Mouse (Mus musculus) C2C12 (cell line): ENCODE results near the gene Rad50. TPM values are rescaled to one million over a fixed set of nuclear protein-coding genes. Genes with fewer than 3 reads are reported as not detected.

Source experiments
- H3K27me3 ChIP-seq: one replicate; pipeline ENCODE4 v1.6.1; 2011; ENCODE audit not compliant: control insufficient read depth, insufficient read depth, insufficient read length
- H3K36me3 ChIP-seq: one replicate; pipeline ENCODE4 v1.6.1; 2011; ENCODE audit not compliant: control insufficient read depth, insufficient read depth
- H3K4me3 ChIP-seq: one replicate; pipeline ENCODE4 v1.5.1; 2011; ENCODE audit warnings: mild to moderate bottlenecking, control low read depth; ENCODE audit not compliant: poor library complexity, insufficient read depth, severe bottlenecking
- H3K79me2 ChIP-seq: one replicate; pipeline ENCODE4 v1.6.1; 2011; ENCODE audit not compliant: control insufficient read depth, insufficient read depth
- H3K79me3 ChIP-seq: one replicate; pipeline ENCODE4 v1.6.1; 2011; ENCODE audit warnings: low read depth, control low read depth
- H3ac ChIP-seq: one replicate; pipeline ENCODE3; 2011; ENCODE audit warnings: low read depth; ENCODE audit not compliant: control insufficient read depth, insufficient read length
- CEBPB ChIP-seq: IDR thresholded peaks from one replicate; pipeline ENCODE4 v1.6.1; 2011; ENCODE audit warnings: low read depth, mild to moderate bottlenecking, control low read depth, moderate library complexity
- CTCF ChIP-seq: IDR thresholded peaks from one replicate; pipeline ENCODE4 v1.5.1; 2011; ENCODE audit not compliant: control insufficient read depth, insufficient read depth, insufficient read length
- FOSL1 ChIP-seq: IDR thresholded peaks from one replicate; pipeline ENCODE4 v1.8.0; 2011; ENCODE audit warnings: mild to moderate bottlenecking, low read length; ENCODE audit not compliant: poor library complexity, insufficient read depth, severe bottlenecking
- MAX ChIP-seq: IDR thresholded peaks from one replicate; pipeline ENCODE4 v1.6.1; 2011; ENCODE audit warnings: mild to moderate bottlenecking, control low read depth
- MYOD1 ChIP-seq: IDR thresholded peaks from one replicate; pipeline ENCODE4 v1.6.1; 2011; ENCODE audit warnings: low read depth; ENCODE audit not compliant: control insufficient read depth, insufficient read length
- MYOG ChIP-seq: IDR thresholded peaks from one replicate; pipeline ENCODE4 v1.6.1; 2011; ENCODE audit not compliant: control insufficient read depth, insufficient read length; ENCODE audit errors: extremely low read depth
- USF1 ChIP-seq: IDR thresholded peaks from one replicate; pipeline ENCODE4 v1.6.1; 2011; ENCODE audit warnings: low read depth, mild to moderate bottlenecking, control low read depth, moderate library complexity
- polyA plus RNA-seq: library from polyadenylated mRNA; unstranded; fragments of >200 nt; fragmentation: generic; extraction: Trizol; gene quantifications from one replicate; pipeline ENCODE4 v1.2.1, GENCODE M21; 2012; ENCODE audit warnings: missing spikeins

Rad50 gene
- polyA plus RNA-seq, 1 experiment = 7.9 TPM

DNA sequence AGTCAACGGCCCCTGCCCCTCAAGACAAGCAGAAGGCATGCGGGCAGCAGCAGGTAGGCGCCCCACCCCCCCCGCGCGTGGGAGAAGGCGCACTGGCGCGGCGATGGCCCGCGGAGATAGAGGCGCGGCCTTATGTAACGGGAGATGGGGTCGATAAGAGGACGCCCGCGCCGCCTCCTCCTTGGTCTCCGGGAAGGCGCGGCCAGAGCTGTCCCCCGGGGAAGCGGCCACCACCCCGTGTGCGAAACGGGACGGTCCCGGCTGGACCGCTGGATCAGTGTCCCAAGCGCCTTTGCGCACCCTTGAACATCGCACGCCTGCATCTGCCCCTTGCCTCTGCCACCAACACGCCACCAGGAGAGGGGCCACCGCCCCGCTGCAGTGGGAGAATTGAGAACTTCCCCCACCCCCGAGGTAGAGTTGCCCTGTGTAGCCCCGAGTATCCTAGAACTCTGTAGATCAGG is 70.9 kb downstream of the Rad50 start:
- no peaks in the 10 kb centered on the region for H3K79me2 ChIP-seq
- no peaks in the 10 kb centered on the region for H3K79me3 ChIP-seq
- no peaks in the 10 kb centered on the region for H3K36me3 ChIP-seq
- no peak overlapping the region for H3ac ChIP-seq
- H3K27me3 ChIP-seq = peaks cover 11% of the 10 kb centered on the region
- TF ChIP-seq MYOD1 (no peak), USF1 (no peak), FOSL1 (no peak), MYOG (no peak), CEBPB (no peak), MAX (no peak), CTCF (no peak)
- no peak overlapping the region for H3K4me3 ChIP-seq

DNA sequence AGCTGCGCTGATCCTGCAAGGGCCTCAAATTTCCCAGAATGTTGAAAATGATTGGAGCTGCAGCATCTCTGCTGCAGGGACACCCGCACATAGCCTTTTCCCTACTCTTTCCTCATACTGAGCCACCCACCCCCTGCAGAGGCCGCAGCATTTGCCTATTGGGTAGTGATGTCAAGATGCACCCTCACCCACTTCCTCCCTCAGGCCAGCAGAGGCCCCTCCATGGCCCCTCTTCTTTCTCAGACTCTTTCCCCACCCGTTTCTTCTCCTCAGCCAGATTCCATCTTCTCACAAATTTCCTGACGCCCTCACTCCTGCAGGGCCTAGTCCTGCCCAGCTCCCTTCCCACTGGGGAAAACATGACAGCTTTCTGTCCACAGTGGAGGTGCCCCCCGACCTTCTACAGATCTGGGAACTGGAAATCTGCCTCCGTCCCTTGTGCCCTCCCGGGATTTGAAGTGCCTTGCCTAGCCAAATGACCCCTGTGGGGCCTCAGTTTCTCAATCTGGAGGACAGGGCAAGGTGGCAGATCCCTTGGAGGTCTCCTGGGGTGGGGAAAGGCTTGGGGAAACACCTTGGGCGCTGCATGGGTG is 71.4 kb downstream of the Rad50 start:
- H3K36me3 ChIP-seq = no peaks in the 10 kb centered on the region
- no peaks in the 10 kb centered on the region for H3K79me3 ChIP-seq
- peaks cover 10% of the 10 kb centered on the region for H3K27me3 ChIP-seq
- no peaks in the 10 kb centered on the region for H3K79me2 ChIP-seq
- no peak for TF ChIP-seq MYOD1
- TF ChIP-seq MAX = no peak
- no peak for TF ChIP-seq CEBPB
- TF ChIP-seq FOSL1 = no peak
- TF ChIP-seq CTCF = no peak
- no peak for TF ChIP-seq USF1
- no peak for TF ChIP-seq MYOG
- no peak overlapping the region for H3K4me3 ChIP-seq
- no peak overlapping the region for H3ac ChIP-seq

DNA sequence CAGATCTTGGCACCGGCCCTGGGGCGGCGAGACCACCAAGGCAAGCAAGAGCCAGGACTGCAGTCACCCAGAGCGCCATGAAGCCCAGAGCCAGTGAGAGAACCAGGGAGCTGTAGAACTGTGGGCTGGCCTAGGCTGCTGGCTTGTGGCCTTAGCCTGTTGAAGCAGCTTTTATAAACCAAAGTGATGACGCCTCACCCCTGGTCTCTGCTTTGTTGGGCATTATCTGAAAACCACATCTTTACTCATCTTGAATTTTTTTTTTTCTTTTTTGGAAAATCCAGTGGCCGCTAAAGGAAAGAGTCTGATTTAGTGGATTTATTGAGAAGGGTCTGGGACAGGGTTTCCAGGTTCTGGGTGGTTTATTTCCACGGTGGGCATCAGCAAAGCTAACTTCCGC is 72.6 kb downstream of the Rad50 start, which contains the start of gene Il13:
Gene Il13, minus strand, starts transcription at position 147 of the 400 bp plus-strand sequence.
- TF ChIP-seq MAX = no peak
- Histone ChIP-seq H3K27me3 (peaks cover 5% of the 10 kb centered on the region), H3K36me3 (no peaks in the 10 kb centered on the region), H3ac (no peak within 1 kb of the TSS), H3K79me3 (no peaks in the 10 kb centered on the region), H3K79me2 (no peaks in the 10 kb centered on the region), H3K4me3 (no peak within 1 kb of the TSS)

DNA sequence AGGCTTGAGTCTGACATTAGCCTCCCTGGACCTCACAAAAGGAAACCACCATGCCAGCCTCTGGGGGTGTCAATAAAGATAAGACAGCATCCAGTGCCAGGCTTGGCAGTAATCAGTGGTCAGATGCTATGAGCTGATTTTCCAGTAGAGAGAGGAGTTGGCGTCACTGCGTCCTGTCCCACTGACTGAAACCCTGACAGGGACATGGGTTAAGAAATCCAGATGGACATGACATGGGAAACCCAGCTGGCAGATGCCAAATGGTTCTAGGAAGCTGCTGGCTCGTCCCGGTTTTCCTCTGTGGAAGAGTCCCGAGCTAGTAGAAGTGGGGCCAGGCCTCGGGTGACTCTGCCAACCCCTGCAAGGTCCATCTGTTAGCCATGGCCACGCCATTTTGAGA is 73.5 kb downstream of the Rad50 start:
- H3K79me2 ChIP-seq = no peaks in the 10 kb centered on the region
- H3K4me3 ChIP-seq = no peak overlapping the region
- H3ac ChIP-seq = no peak overlapping the region
- TF ChIP-seq MAX (no peak), USF1 (no peak), MYOG (no peak), CEBPB (no peak), MYOD1 (no peak), FOSL1 (no peak), CTCF (no peak)
- H3K36me3 ChIP-seq = no peaks in the 10 kb centered on the region
- H3K27me3 ChIP-seq = peaks cover 5% of the 10 kb centered on the region
- H3K79me3 ChIP-seq = no peaks in the 10 kb centered on the region

- H3K36me3 ChIP-seq = no peaks in the 10 kb centered on the region
- no peak overlapping the region for H3ac ChIP-seq
- H3K4me3 ChIP-seq = no peak overlapping the region
- peaks cover 5% of the 10 kb centered on the region for H3K27me3 ChIP-seq
- TF ChIP-seq CEBPB = no peak
- H3K79me3 ChIP-seq = no peaks in the 10 kb centered on the region
- H3K79me2 ChIP-seq = no peaks in the 10 kb centered on the region
Observed at GRCm38 (mm10) chr11:53632122-53632733, 74.9 kb downstream of the Rad50 start.

DNA sequence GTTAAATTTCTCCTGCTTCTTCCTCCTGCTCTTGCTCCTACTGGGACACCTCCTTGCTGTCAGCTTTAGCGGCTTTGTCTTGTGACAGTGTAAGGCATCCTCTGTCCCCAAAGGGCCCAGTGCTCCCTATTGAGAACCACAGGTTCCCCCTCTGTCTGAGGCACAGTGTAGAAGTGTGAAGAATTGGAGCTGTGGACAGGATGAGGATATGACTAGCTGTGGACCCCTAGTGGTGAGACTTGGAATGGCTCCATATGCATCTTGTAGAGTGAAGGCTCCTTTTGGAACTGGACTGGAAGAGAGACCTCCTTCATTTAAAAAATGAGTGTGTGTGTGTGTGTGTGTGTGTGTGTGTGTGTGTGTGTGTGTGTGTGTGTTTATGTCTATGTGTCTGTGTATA is 79.3 kb downstream of the Rad50 start:
- no peaks in the 10 kb centered on the region for H3K79me3 ChIP-seq
- no peak overlapping the region for H3K4me3 ChIP-seq
- H3K27me3 ChIP-seq = no peaks in the 10 kb centered on the region
- no peaks in the 10 kb centered on the region for H3K36me3 ChIP-seq
- no peaks in the 10 kb centered on the region for H3K79me2 ChIP-seq
- peak; percentile 59 for TF ChIP-seq CTCF
- no peak for TF ChIP-seq USF1
- TF ChIP-seq MAX = no peak
- no peak for TF ChIP-seq MYOD1
- no peak overlapping the region for H3ac ChIP-seq
